Mouse (Mus musculus): ENCODE results near the gene Prok1.
A peak's percentile ranks its signal among the peaks of the same experiment; 100 is the strongest.

The Prok1 gene

GRCm38 (mm10) chr3:107238051-107238450 is 1.5 kb downstream of the Prok1 start:
- DNase-seq (ENCODE audit: low spot score in 2 of 2): no peak

DNA sequence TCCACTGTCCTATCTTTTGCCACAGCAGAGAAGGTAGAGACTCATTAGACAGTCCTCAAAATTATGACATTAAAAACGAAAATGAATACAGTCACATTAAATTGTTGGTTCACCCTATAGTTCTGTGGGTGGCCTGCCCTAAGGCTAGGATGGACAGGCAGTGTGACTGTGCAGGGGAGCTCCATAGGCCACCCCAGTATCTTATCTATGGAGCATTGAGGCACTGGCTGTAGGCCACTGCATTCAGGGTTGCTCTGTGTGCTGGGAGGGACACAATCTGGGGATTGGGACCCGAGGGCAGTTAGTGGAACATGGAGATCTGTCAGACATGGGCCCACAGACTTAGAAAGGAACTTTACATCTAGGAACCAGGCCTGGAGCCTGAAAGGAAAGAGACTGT is 5.6 kb downstream of the Prok1 start:
- DNase-seq (ENCODE audit: low spot score in 2 of 2): no peak

DNA sequence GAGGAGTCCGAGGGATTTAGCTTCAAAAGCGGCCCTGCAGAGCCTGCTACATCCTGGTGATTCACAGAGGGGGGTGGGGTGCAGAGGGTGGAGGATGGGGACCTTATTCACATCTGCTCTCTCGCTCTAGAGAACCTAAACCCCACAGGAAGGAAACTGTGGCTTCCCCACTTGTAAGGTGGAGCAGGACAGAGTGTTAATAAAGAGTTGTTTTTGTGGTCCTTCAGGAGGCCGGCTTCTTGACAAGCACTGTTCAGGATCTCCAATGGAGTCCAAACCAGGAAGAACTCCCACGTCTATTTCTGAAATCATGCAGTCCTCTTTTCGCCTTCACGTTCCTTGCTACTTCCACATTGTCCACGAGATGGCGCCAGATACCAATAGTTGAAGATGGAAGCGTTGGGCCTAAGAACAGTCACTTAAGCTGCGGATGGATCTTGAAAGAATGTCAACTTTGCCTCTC is 6.1 kb downstream of the Prok1 start:
- peak; percentile 75 to 84 for DNase-seq (ENCODE audit: low spot score in 2 of 2)

DNA sequence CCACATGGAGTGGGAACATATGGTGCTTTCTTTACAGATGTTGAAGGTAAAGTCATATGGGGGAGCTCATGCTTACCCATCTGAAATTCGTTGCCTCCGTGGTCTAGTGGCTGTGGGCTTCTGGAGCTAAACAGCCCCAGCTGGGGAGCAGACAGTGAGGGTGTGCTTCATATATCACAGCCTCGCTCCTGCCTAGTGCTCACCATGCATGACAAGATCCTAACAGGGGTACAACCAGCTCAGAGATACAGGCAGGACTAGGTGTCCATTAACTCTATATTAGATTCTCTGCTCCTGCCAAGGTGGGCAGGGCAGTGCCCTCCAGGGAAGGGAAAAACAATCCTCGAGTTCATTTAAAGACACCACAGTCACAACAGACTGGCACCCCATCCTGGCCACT is 8.3 kb downstream of the Prok1 start:
- no peak for DNase-seq (ENCODE audit: low spot score in 2 of 2)

DNA sequence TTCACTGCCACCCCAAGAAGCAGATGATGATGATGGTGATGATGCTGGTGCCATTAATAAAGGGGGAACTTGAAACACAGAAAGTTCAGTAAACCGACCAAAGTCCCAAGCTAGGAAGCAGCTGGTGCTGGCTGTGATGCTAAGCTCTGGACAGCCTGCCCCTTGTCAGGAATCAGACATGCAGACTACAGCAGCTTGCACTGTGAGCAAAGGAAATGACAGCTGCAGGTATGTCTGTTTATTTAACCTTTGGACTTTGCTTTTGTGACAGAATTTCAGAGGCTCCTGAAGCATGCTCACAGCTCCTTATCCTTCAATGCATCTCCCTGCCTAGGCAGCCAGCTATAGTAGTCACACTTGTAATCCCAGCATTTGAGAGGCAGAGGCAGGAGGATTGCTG is 9.0 kb downstream of the Prok1 start, which contains the start of gene A630076J17Rik:
Gene A630076J17Rik (plus strand): TSS at position 88 of the 400 bp plus-strand sequence.
- DNase-seq (ENCODE audit: low spot score in 2 of 2): no peak

DNA sequence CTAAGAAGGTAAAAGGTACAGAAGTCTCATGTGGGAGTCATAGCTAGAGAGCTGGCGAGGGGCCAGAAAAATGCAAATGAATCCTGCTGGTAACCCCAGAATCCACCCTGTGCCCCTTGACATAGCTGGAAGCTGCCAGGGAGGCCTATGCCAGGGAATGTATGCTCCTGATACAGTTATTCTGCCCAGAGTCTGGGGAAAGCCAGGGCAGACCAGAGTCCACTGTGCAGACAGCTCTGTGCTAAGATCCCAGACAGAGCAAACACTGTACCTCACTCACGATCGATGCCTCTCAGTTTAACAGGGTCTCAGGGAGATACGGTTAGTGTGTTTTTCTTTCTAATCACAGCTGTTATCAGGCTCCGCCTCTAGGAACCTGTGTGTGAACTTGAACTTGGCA is 9.7 kb downstream of the Prok1 start:
- DNase-seq (ENCODE audit: low spot score in 2 of 2): peak; percentile 7 to 17

DNA sequence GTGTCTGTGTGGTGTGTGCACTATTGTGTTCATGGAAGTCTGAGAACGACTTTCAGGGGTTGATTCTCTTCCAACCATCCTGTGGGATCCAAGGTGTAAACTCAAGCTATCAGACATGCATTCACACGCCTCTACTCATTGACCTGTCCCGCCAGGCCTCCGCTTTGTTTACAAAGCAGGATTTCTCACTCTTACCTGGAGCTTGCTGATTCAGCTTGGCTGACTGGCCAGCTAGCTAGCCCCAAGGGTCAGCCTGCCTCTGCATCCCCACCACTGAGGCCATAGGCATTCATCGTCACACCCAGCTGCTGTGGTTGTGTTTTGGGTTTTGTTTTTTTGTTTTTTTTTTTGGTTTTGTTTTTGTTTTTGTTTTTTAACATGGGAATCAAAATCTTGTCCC is 10.3 kb downstream of the Prok1 start:
- no peak for DNase-seq (ENCODE audit: low spot score in 2 of 2)

- no peak for DNase-seq (ENCODE audit: low spot score in 2 of 2)
Measured at GRCm38 (mm10) chr3:107225820-107226219, 13.7 kb downstream of the Prok1 start.

DNA sequence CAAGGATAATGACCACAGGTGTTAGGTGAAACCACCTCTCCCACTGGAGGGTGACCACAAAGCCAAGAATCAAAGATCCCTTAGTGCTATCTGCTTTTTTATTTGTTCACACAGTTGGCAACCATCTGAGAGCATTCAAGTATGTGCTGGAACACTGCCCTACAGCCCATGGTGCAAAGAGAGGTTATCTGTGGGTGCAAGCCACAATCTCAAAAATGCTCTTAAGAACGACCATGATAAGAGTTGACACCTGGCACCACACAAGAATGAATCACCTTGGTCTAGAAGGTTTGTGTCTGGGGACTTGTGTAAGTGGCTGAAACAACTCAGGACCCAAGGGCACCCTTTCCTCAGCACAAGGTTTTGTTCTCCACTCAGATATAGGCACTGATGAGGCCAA is 16.3 kb downstream of the Prok1 start:
- no peak for DNase-seq (ENCODE audit: low spot score in 2 of 2)

- no peak for DNase-seq (ENCODE audit: low spot score in 2 of 2)
Measured at GRCm38 (mm10) chr3:107221608-107222007, 17.9 kb downstream of the Prok1 start, which contains the start of gene Cym. Cym (minus strand) TSS chr3:107221732.

DNA sequence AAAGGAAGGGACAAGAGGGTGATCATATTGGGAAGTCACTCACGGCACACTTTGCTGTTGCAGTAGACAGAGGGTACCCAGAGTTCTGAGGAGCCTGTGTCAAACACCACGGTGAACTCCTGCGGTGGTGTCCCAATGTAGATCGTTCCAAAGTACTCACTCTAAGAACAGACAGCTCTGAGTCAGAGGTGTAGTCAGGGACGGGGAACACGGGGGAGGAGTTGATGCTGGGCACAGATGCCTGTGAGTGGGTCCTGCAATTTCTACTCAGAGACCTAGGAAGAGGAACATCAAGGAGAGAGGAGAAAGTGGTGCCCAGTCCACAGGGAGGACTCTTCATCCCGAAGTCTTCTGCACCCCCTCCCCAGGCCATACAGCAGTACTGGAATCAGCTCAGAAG is 20.9 kb downstream of the Prok1 start:
- DNase-seq (ENCODE audit: low spot score in 2 of 2): no peak

GRCm38 (mm10) chr3:107217101-107217480 is 22.4 kb downstream of the Prok1 start:
- no peak for DNase-seq (ENCODE audit: low spot score in 2 of 2)

- DNase-seq (ENCODE audit: low spot score in 2 of 2): no peak
Measured at GRCm38 (mm10) chr3:107216400-107217100, 23.0 kb downstream of the Prok1 start.

DNA sequence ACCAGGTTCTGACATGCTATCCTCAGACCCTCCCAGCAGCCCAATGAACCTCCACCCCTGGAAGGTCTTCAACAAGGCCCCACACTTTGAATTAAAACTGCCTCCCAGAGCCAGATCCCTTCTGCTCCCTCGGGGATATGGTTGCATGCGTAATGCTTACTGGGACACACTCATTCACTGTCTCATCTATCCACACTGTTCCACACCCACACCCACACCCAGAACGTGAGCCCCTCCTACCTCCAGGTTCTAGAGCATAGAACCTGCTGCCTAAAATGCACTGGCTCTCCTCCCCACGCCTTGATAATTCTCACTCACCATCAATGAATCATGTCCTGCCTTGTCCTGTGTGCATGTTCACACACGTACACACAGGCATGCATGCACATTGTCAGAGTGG is 24.9 kb downstream of the Prok1 start:
- DNase-seq (ENCODE audit: low spot score in 2 of 2): no peak

GRCm38 (mm10) chr3:107207625-107208253 is 31.8 kb downstream of the Prok1 start:
- no peak for DNase-seq (ENCODE audit: low spot score in 2 of 2)

DNA sequence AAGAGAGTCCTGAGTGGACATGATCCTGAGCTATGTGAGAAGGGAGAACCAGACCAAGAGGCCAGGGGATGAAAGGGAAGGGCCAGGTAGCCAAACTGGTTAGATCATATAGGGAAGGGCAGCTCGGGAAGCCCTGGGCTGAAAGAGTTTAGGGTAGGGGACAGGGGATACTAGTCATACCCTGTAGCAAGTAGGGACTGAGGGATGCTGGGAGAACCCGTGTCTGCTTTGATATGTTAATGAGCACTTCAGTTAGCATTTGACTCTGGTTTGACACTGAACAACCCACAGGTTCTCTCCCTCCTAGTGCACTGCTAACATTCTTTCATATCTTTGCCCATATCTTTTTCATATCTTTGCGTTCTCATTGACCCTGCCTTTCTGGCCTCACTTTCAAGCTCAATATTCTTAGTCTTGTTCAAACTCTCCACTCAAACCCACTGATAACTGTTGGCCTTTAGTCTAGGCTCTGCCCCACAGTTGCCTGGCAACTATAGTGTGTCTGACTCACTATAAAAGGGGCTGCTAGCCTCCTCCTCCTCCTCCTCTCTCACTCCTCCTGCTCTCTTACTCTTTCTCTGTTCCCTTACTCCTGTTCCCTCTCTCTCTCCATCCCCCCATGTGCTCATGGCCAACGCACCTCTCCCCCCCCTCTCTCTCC is 32.9 kb downstream of the Prok1 start:
- no peak for DNase-seq (ENCODE audit: low spot score in 2 of 2)

- peak; percentile 62 to 69 for DNase-seq (ENCODE audit: low spot score in 2 of 2)
Measured at GRCm38 (mm10) chr3:107205994-107206393, 33.5 kb downstream of the Prok1 start.

DNA sequence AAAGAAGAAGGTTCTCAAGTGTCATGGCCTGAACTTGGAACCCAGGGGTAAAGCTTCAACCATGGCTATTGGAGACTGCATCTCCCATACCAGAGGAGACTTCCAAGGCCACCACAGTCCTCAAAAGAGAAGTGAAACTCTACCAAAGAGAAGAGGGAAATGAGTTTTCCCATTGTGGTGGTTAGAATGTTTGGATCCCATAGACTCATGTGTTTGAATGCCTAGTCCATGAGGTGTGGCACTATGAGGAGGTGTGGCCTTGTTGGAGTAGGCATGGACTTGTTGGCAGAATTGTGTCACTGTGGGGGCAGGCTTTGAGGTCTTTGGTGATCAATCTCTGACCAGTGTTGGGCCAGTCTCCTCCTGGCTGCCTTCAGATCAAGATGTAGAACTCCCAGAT is 34.3 kb downstream of the Prok1 start:
- DNase-seq (ENCODE audit: low spot score in 2 of 2): no peak

GRCm38 (mm10) chr3:107204413-107204812 is 35.1 kb downstream of the Prok1 start:
- no peak for DNase-seq (ENCODE audit: low spot score in 2 of 2)

DNA sequence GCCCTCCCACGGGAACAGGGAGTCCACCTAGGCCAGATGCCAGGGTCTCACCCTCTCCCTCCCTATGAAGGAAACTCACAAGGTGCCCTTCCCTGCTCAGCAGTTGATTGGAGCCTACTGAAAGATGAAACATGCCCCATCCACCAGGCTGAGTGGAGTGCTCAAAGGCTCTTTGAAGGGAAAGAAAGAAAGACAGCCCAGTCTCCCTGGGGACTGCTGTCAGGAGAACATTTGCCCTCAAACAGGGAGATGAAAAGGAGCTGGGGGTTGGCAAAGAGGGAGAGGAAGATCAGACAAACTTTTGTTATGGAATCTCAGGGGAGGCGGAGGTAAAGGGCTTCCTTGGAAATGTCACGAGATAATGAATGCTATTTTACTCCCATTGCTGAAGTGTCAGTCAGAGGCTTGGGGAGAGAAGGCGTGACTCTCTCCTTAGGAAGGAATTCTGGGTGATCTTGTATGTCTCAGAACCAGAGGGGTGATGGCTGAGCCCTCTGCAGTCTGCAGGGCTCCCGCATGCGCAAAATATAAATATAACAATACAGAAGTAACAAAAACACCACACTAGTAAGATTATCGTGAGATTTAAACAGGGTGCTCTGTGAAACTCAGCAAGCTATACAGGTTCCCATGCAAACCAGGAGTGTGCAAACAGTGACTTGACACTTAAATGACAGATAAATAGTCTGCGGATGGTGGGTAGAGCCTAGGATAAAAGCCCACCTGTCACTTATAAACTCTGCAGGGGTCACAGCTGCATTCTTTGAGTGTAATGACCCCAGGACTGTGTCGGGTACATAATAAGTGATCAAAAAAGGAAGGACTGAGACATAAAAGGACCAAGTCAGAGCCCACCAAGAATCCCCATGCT is 38.0 kb downstream of the Prok1 start:
- DNase-seq (ENCODE audit: low spot score in 2 of 2): no peak

DNA sequence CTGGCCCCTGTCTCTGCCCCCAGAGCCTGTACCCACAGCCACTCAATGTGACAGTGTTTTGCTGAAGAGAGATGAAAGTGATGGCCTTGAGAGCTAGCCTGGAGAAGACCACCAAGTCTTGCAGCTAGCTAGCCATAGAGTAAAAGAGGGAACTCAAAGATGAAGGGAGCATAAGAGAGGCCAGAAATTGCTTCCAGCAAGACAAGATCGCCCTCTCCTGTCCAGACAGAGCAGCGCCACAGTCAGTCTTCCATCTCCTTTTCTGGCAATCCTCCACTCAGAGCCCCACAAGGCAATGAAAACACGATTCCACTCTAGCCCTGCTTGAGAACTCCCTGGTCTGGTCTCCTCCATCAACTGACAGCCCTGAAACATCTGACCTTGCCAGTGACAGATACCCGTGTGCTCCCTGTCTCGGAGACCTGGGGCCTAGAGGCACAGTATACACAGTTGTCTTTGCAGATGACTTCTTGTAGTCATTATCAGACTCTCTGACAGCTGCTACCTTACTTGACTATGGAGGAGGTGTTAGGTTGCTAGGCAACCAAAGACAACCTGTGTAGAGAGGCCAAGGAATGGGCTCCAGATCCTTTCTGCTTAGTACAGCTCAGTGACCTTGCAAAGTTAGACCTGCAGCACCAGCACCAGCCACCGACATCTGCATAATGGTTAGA is 51.1 kb downstream of the Prok1 start:
- peak in 1 of 2 experiments; percentile 19 for DNase-seq (ENCODE audit: low spot score in 2 of 2)
